Mouse (Mus musculus) G1E (cell line): Measurements from ENCODE around the gene Dirc2.

Source experiments
- CTCF ChIP-seq: IDR thresholded peaks from 2 replicates; pipeline ENCODE4 v1.5.1; 2012; ENCODE audit warnings: low read depth, low read length, inconsistent platforms, mixed read lengths
- GATA1 ChIP-seq: IDR thresholded peaks from 2 replicates; pipeline ENCODE4 v1.6.1; 2012; ENCODE audit warnings: borderline replicate concordance, low read length, inconsistent platforms, mixed read lengths
- GATA2 ChIP-seq: IDR thresholded peaks from 2 replicates; pipeline ENCODE4 v1.6.1; 2012; ENCODE audit warnings: low read depth, low read length, inconsistent platforms, borderline replicate concordance
- TAL1 ChIP-seq: conservative IDR thresholded peaks from 2 replicates; pipeline ENCODE4 v1.6.1; 2012; ENCODE audit warnings: low read depth, low read length, inconsistent platforms, mixed read lengths

DNA sequence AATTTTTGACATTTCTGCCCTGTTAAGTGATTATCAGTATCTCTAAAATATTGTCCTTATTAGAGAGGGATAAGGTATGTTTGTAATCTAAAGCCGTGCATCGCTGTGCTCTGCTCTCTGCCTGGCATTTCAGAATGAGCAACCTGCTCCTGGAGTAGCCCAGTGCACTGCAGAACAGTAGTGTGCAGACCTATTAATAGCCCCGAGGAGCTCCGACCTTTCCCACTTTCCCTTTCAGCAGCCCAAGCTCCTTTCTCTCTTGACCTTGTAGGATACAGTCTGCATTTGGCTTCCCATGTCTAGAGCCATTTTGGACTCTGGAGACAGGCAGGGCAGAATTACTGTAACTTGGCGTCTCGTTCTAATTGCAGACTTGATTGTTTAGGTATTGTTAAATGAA, 19.2 kb upstream of the Dirc2 start:
- TF ChIP-seq CTCF (no peak), GATA2 (no peak), TAL1 (no peak), GATA1 (no peak)
